Mouse (Mus musculus) forebrain, embryonic 14.5 days (tissue): ENCODE data around the gene Pex6. TPM values are rescaled to one million over a fixed set of nuclear protein-coding genes. Genes with fewer than 3 reads are reported as not detected.

Experiments
- ATAC-seq: fragments of 200-750 bp; cut with Nextera tagmentation; 2 replicates; pipeline ENCODE4 v1.8.0; 2017; ENCODE audit warnings: mild to moderate bottlenecking, moderate library complexity
- DNase-seq: peaks from one replicate; pipeline ENCODE4 v3.0.0-alpha.2; 2015; ENCODE audit warnings: low spot score
- H3K27ac ChIP-seq: fragments of 300-500 bp; sonication (generic); 2 replicates; pipeline ENCODE4 v1.5.1; 2014; ENCODE audit warnings: low read depth, mild to moderate bottlenecking, control low read depth, low read length, moderate library complexity
- H3K27me3 ChIP-seq: fragments of 300-500 bp; sonication (generic); replicated peaks from 2 replicates; pipeline ENCODE4 v1.6.1; 2014; ENCODE audit warnings: low read length, control low read depth, mixed read lengths; ENCODE audit not compliant: control insufficient read depth, insufficient read depth
- H3K36me3 ChIP-seq: fragments of 300-500 bp; sonication (generic); 2 replicates; pipeline ENCODE4 v1.6.1; 2014; ENCODE audit warnings: low read length, control low read depth; ENCODE audit not compliant: control insufficient read depth, insufficient read depth
- H3K4me1 ChIP-seq: fragments of 300-500 bp; sonication (generic); 2 replicates; pipeline ENCODE4 v1.6.1; 2014; ENCODE audit warnings: antibody characterized with exemption, low read length, control low read depth; ENCODE audit not compliant: control insufficient read depth, insufficient read depth
- H3K4me2 ChIP-seq: fragments of 300-500 bp; sonication (generic); 2 replicates; pipeline ENCODE4 v1.6.1; 2014; ENCODE audit warnings: mild to moderate bottlenecking, control low read depth, low read length
- H3K4me3 ChIP-seq: fragments of 300-500 bp; sonication (generic); 2 replicates; pipeline ENCODE4 v1.5.1; 2014; ENCODE audit warnings: low read depth, low read length, control low read depth
- H3K9ac ChIP-seq: fragments of 300-500 bp; sonication (generic); 2 replicates; pipeline ENCODE4 v1.6.1; 2014; ENCODE audit warnings: mild to moderate bottlenecking, low read length, control low read depth, moderate library complexity
- H3K9me3 ChIP-seq: fragments of 300-500 bp; sonication (generic); replicated peaks from 2 replicates; pipeline ENCODE4 v1.6.1; 2016; ENCODE audit warnings: low read length, control low read depth, mixed read lengths; ENCODE audit not compliant: control insufficient read depth
- WGBS: fragments of 180-500 bp; shearing (Covaris S2); extraction: QIAGEN DNeasy Blood & Tissue Kit; methylation state at CpG from one replicate; pipeline ENCODE4 v1.1.7; 2014; 5-methylcytosine and 5-hydroxymethylcytosine counted together
- polyA plus RNA-seq: library from polyadenylated mRNA; unstranded; fragments of >200 nt; fragmentation: Nextera tagmentation; extraction: Ambion mirVana; gene quantifications from 2 replicates; pipeline ENCODE4 v1.2.1, GENCODE M21; 2014

Gene Pex6
- polyA plus RNA-seq, 1 experiment from 2014 or later, result 17.6 TPM

- peak; percentile 58 for DNase-seq
- H3K9ac ChIP-seq, result no peak overlapping the region
- ATAC-seq, result 0 out of 2 replicates have a peak, but pooled peaks have one; percentile 23
- H3K27ac ChIP-seq, result no peak overlapping the region
- H3K4me2 ChIP-seq, result no peak overlapping the region
- H3K4me1 ChIP-seq, result no peaks in the 10 kb centered on the region
- peaks cover 22% of the 10 kb centered on the region for H3K36me3 ChIP-seq
- 53% methylated on average over 9 of the region's 9 CpGs for WGBS
- peaks cover 6% of the 10 kb centered on the region; the same call in 1 of the 2 replicates for H3K27me3 ChIP-seq
- H3K9me3 ChIP-seq, result no peaks in the 10 kb centered on the region
- no peak overlapping the region for H3K4me3 ChIP-seq
Measured at GRCm38 (mm10) chr17:46725273-46725672, 14.0 kb downstream of the Pex6 start.

- H3K4me2 ChIP-seq, result no peak overlapping the region
- DNase-seq (no peak), ATAC-seq (no peak)
- H3K27me3 ChIP-seq, result peaks cover 6% of the 10 kb centered on the region; the same call in 1 of the 2 replicates
- H3K9me3 ChIP-seq, result no peaks in the 10 kb centered on the region
- WGBS, result 93% methylated on average over 26 of the region's 26 CpGs
- no peak overlapping the region for H3K4me3 ChIP-seq
- no peak overlapping the region for H3K27ac ChIP-seq
- no peaks in the 10 kb centered on the region for H3K4me1 ChIP-seq
- H3K36me3 ChIP-seq, result peaks cover 22% of the 10 kb centered on the region
- H3K9ac ChIP-seq, result no peak overlapping the region
Measured at GRCm38 (mm10) chr17:46725731-46726645, 14.7 kb downstream of the Pex6 start.

- WGBS, result 91% methylated on average over 11 of the region's 11 CpGs
- H3K4me3 ChIP-seq, result no peak overlapping the region
- peaks cover 6% of the 10 kb centered on the region; the same call in 1 of the 2 replicates for H3K27me3 ChIP-seq
- ATAC-seq (no peak), DNase-seq (no peak)
- no peaks in the 10 kb centered on the region for H3K4me1 ChIP-seq
- no peak overlapping the region for H3K9ac ChIP-seq
- no peaks in the 10 kb centered on the region for H3K9me3 ChIP-seq
- no peak overlapping the region for H3K4me2 ChIP-seq
- H3K27ac ChIP-seq, result no peak overlapping the region
- H3K36me3 ChIP-seq, result peaks cover 13% of the 10 kb centered on the region
Measured at GRCm38 (mm10) chr17:46727271-46727670, 16.0 kb downstream of the Pex6 start.

GRCm38 (mm10) chr17:46728021-46728420, 16.8 kb downstream of the Pex6 start:
- H3K9ac ChIP-seq, result no peak overlapping the region
- WGBS, result 38% methylated on average over 6 of the region's 6 CpGs
- no peak for DNase-seq
- no peak for ATAC-seq
- H3K27ac ChIP-seq, result no peak overlapping the region
- H3K4me3 ChIP-seq, result no peak overlapping the region
- peaks cover 6% of the 10 kb centered on the region; the same call in 1 of the 2 replicates for H3K27me3 ChIP-seq
- no peaks in the 10 kb centered on the region for H3K9me3 ChIP-seq
- H3K4me1 ChIP-seq, result no peaks in the 10 kb centered on the region
- no peak overlapping the region for H3K4me2 ChIP-seq
- peaks cover 10% of the 10 kb centered on the region for H3K36me3 ChIP-seq

GRCm38 (mm10) chr17:46728496-46728895, 17.2 kb downstream of the Pex6 start:
- H3K9me3 ChIP-seq, result no peaks in the 10 kb centered on the region
- H3K4me1 ChIP-seq, result no peaks in the 10 kb centered on the region
- H3K27ac ChIP-seq, result no peak overlapping the region
- H3K27me3 ChIP-seq, result peaks cover 6% of the 10 kb centered on the region; the same call in 1 of the 2 replicates
- WGBS, result 55% methylated on average over 11 of the region's 11 CpGs
- peaks cover 7% of the 10 kb centered on the region for H3K36me3 ChIP-seq
- ATAC-seq (no peak), DNase-seq (no peak)
- 0 out of 2 replicates have a peak overlapping the region, but pooled peaks have one; percentile 43 for H3K9ac ChIP-seq
- no peak overlapping the region for H3K4me2 ChIP-seq
- no peak overlapping the region for H3K4me3 ChIP-seq

- Histone ChIP-seq H3K4me3 (no peak within 1 kb of the TSS), H3K27me3 (peaks cover 6% of the 10 kb centered on the region; the same call in 1 of the 2 replicates), H3K27ac (no peak within 1 kb of the TSS), H3K9me3 (no peaks in the 10 kb centered on the region), H3K9ac (peak within 1 kb of the TSS; percentile 43; the same call in 1 of the 2 replicates), H3K36me3 (peaks cover 3% of the 10 kb centered on the region; the same call in 1 of the 2 replicates), H3K4me1 (no peaks in the 10 kb centered on the region), H3K4me2 (no peak within 1 kb of the TSS)
- 21% methylated on average over 24 of the region's 24 CpGs for WGBS
- ATAC-seq (no peak), DNase-seq (no peak)
Measured at GRCm38 (mm10) chr17:46728904-46729318, 17.6 kb downstream of the Pex6 start, which contains the start of gene Gnmt. Gnmt (minus strand) TSS chr17:46729168.

GRCm38 (mm10) chr17:46734055-46734454, 22.8 kb downstream of the Pex6 start:
- WGBS, result 93% methylated on average over 3 of the region's 3 CpGs

GRCm38 (mm10) chr17:46735287-46735686, 24.0 kb downstream of the Pex6 start:
- Histone ChIP-seq H3K4me3 (no peak overlapping the region), H3K9me3 (no peaks in the 10 kb centered on the region), H3K4me2 (no peak overlapping the region), H3K27ac (no peak overlapping the region), H3K36me3 (peaks cover 28% of the 10 kb centered on the region; the same call in 1 of the 2 replicates), H3K4me1 (no peaks in the 10 kb centered on the region), H3K27me3 (no peaks in the 10 kb centered on the region), H3K9ac (no peak overlapping the region)
- DNase-seq (no peak), ATAC-seq (no peak)
- 95% methylated on average over 7 of the region's 7 CpGs for WGBS

More at GRCm38 (mm10) chr17:46734055-46734454, 22.8 kb downstream of the Pex6 start:
- no peaks in the 10 kb centered on the region for H3K9me3 ChIP-seq
- DNase-seq, result no peak
- no peak overlapping the region for H3K27ac ChIP-seq
- no peak overlapping the region for H3K9ac ChIP-seq
- H3K4me1 ChIP-seq, result no peaks in the 10 kb centered on the region
- H3K27me3 ChIP-seq, result peaks cover 2% of the 10 kb centered on the region; the same call in 1 of the 2 replicates
- H3K4me3 ChIP-seq, result no peak overlapping the region
- peaks cover 28% of the 10 kb centered on the region; the same call in 1 of the 2 replicates for H3K36me3 ChIP-seq
- no peak for ATAC-seq
- no peak overlapping the region for H3K4me2 ChIP-seq
